Mouse (Mus musculus) neural tube, embryonic 14.5 days (tissue): ENCODE results near the gene Slc25a54. TPM values are rescaled to one million over a fixed set of nuclear protein-coding genes. Genes with fewer than 3 reads are reported as not detected.
A peak's percentile ranks its signal among the peaks of the same experiment; 100 is the strongest.

Source experiments
- ATAC-seq: fragments of 200-750 bp; cut with Nextera tagmentation; 2 replicates; pipeline ENCODE4 v1.8.0; 2017; ENCODE audit warnings: low read depth, mild to moderate bottlenecking, moderate TSS enrichment, moderate library complexity
- H3K27ac ChIP-seq: fragments of 300-500 bp; sonication (generic); 2 replicates; pipeline ENCODE4 v1.5.1; 2014; ENCODE audit warnings: low read depth, mild to moderate bottlenecking, control low read depth, low read length, moderate library complexity, mixed read lengths
- H3K27me3 ChIP-seq: fragments of 300-500 bp; sonication (generic); 2 replicates; pipeline ENCODE4 v1.6.1; 2014; ENCODE audit warnings: low read length; ENCODE audit not compliant: control insufficient read depth, insufficient read depth
- H3K36me3 ChIP-seq: fragments of 300-500 bp; sonication (generic); 2 replicates; pipeline ENCODE4 v1.6.1; 2014; ENCODE audit warnings: low read length, mixed read lengths; ENCODE audit not compliant: control insufficient read depth, insufficient read depth
- H3K4me1 ChIP-seq: fragments of 300-500 bp; sonication (generic); 2 replicates; pipeline ENCODE4 v1.6.1; 2014; ENCODE audit warnings: low read length; ENCODE audit not compliant: control insufficient read depth, insufficient read depth
- H3K4me2 ChIP-seq: fragments of 300-500 bp; sonication (generic); 2 replicates; pipeline ENCODE4 v1.6.1; 2014; ENCODE audit warnings: mild to moderate bottlenecking, low read depth, low read length, control low read depth
- H3K4me3 ChIP-seq: fragments of 300-500 bp; sonication (generic); 2 replicates; pipeline ENCODE4 v1.5.1; 2014; ENCODE audit warnings: low read depth, low read length, control low read depth, mixed read lengths
- H3K9ac ChIP-seq: fragments of 300-500 bp; sonication (generic); replicated peaks from 2 replicates; pipeline ENCODE4 v1.6.1; 2014; ENCODE audit warnings: low read depth, mild to moderate bottlenecking, control low read depth, low read length, mixed read lengths
- H3K9me3 ChIP-seq: fragments of 300-500 bp; sonication (generic); 2 replicates; pipeline ENCODE4 v1.6.1; 2016; ENCODE audit warnings: low read length; ENCODE audit not compliant: control insufficient read depth
- WGBS: fragments of 180-500 bp; shearing (Covaris S2); extraction: QIAGEN DNeasy Blood & Tissue Kit; methylation state at CpG from one replicate; pipeline ENCODE4 v1.1.7; 2014; 5-methylcytosine and 5-hydroxymethylcytosine counted together
- polyA plus RNA-seq: library from polyadenylated mRNA; unstranded; fragments of >200 nt; fragmentation: Nextera tagmentation; extraction: Ambion mirVana; gene quantifications from 2 replicates; pipeline ENCODE4 v1.2.1, GENCODE M21; 2014

Gene Slc25a54
- polyA plus RNA-seq, 1 experiment from 2014 or later = not detected

GRCm38 (mm10) chr3:109119562-109119961 lies 39.3 kb downstream of the Slc25a54 start:
- Histone ChIP-seq H3K4me2 (no peak overlapping the region), H3K27me3 (no peaks in the 10 kb centered on the region), H3K9me3 (no peaks in the 10 kb centered on the region), H3K9ac (no peak overlapping the region), H3K36me3 (no peaks in the 10 kb centered on the region), H3K4me3 (no peak overlapping the region), H3K27ac (no peak overlapping the region), H3K4me1 (no peaks in the 10 kb centered on the region)
- WGBS = 84% methylated on average over 5 of the region's 5 CpGs
- ATAC-seq = no peak

DNA sequence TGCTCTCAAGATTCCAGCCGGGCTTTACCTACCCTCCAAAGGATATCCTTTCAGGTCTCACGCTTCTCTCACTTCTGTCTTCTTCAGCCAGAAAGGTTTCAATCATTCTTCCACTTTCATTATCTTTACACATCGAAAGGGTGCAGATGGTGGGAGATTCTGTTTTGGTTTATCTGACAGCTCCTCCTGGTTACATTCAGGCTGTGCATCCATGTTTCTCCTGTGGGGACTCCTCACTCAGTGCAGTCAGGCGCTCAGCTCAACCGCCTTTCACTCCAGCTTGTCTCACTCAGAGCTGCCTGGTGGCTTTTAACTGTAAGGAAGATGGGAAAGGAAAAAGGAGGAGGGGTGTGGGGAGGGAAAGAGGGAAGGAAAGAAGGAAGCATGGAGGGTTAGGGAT lies 39.7 kb downstream of the Slc25a54 start:
- Histone ChIP-seq H3K27ac (no peak overlapping the region), H3K4me2 (no peak overlapping the region), H3K36me3 (no peaks in the 10 kb centered on the region), H3K4me3 (no peak overlapping the region), H3K27me3 (no peaks in the 10 kb centered on the region), H3K4me1 (no peaks in the 10 kb centered on the region), H3K9me3 (no peaks in the 10 kb centered on the region), H3K9ac (no peak overlapping the region)
- 87% methylated on average over 5 of the region's 5 CpGs for WGBS
- ATAC-seq = no peak

- WGBS = 2% methylated on average over 35 of the region's 49 CpGs
- peak; percentile 91 for ATAC-seq
Observed at GRCm38 (mm10) chr3:109122641-109123530, 42.6 kb downstream of the Slc25a54 start, which contains the start of gene Slc25a24. Slc25a24 (plus strand) TSS chr3:109123149.

GRCm38 (mm10) chr3:109123531-109123981 lies 43.3 kb downstream of the Slc25a54 start:
- peak; percentile 3; the same call in 1 of the 2 replicates for ATAC-seq
- 8% methylated on average over 8 of the region's 8 CpGs for WGBS
- Histone ChIP-seq H3K4me3 (peak overlapping the region; percentile 63), H3K27me3 (no peaks in the 10 kb centered on the region), H3K27ac (peak overlapping the region; percentile 73; the same call in 1 of the 2 replicates), H3K4me1 (no peaks in the 10 kb centered on the region), H3K9me3 (no peaks in the 10 kb centered on the region), H3K9ac (peak overlapping the region; percentile 91), H3K4me2 (peak overlapping the region; percentile 88), H3K36me3 (no peaks in the 10 kb centered on the region)

More at GRCm38 (mm10) chr3:109122641-109123530, 42.6 kb downstream of the Slc25a54 start, which contains the start of gene Slc25a24:
- Histone ChIP-seq H3K9me3 (no peaks in the 10 kb centered on the region), H3K4me2 (peak within 1 kb of the TSS; percentile 88), H3K4me3 (peak within 1 kb of the TSS; percentile 63), H3K9ac (peak within 1 kb of the TSS; percentile 91), H3K4me1 (no peaks in the 10 kb centered on the region), H3K36me3 (no peaks in the 10 kb centered on the region), H3K27me3 (no peaks in the 10 kb centered on the region), H3K27ac (peak within 1 kb of the TSS; percentile 73)

DNA sequence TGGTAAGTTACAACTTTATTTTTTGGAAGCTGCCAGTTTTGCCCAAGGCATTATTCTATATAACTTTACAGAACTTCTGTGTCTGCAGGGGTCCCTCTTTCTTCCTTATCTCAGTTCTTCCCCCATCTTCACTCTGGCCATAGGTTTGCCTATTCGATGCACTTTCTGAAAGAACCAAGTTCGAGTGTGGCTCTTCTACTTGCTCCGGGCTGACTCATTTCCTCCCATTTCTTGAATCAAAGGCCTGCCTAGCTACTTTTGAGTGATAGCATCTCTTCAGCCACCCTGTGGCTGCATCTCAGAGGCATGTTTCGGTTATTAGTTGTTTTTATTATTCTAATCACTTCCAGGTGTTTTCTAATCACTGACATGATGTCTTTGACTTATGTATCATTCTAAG lies 43.8 kb downstream of the Slc25a54 start:
- Histone ChIP-seq H3K27me3 (no peaks in the 10 kb centered on the region), H3K36me3 (no peaks in the 10 kb centered on the region), H3K9me3 (no peaks in the 10 kb centered on the region), H3K9ac (no peak overlapping the region), H3K27ac (no peak overlapping the region), H3K4me1 (no peaks in the 10 kb centered on the region), H3K4me2 (peak overlapping the region; percentile 88; the same call in 1 of the 2 replicates), H3K4me3 (no peak overlapping the region)
- WGBS = 64% methylated on average over 4 of the region's 4 CpGs
- no peak for ATAC-seq

- H3K27me3 ChIP-seq = no peaks in the 10 kb centered on the region
- no peaks in the 10 kb centered on the region for H3K9me3 ChIP-seq
- no peak overlapping the region for H3K4me3 ChIP-seq
- no peak overlapping the region for H3K9ac ChIP-seq
- no peaks in the 10 kb centered on the region for H3K4me1 ChIP-seq
- H3K27ac ChIP-seq = no peak overlapping the region
- ATAC-seq = no peak
- 76% methylated on average over 6 of the region's 6 CpGs for WGBS
- H3K36me3 ChIP-seq = no peaks in the 10 kb centered on the region
- H3K4me2 ChIP-seq = no peak overlapping the region
Observed at GRCm38 (mm10) chr3:109125531-109125930, 45.3 kb downstream of the Slc25a54 start.

GRCm38 (mm10) chr3:109129768-109130167 lies 49.5 kb downstream of the Slc25a54 start:
- Histone ChIP-seq H3K9me3 (0 out of 2 replicates have a peak, but pooled peaks cover 2% of the 10 kb centered on the region), H3K4me1 (no peaks in the 10 kb centered on the region), H3K4me2 (no peak overlapping the region), H3K9ac (no peak overlapping the region), H3K36me3 (no peaks in the 10 kb centered on the region), H3K27me3 (no peaks in the 10 kb centered on the region), H3K27ac (no peak overlapping the region), H3K4me3 (no peak overlapping the region)
- 74% methylated on average over 5 of the region's 5 CpGs for WGBS
- no peak for ATAC-seq

- WGBS = 84% methylated on average over 4 of the region's 4 CpGs
- Histone ChIP-seq H3K4me1 (no peaks in the 10 kb centered on the region), H3K27me3 (no peaks in the 10 kb centered on the region), H3K4me2 (no peak overlapping the region), H3K27ac (no peak overlapping the region), H3K36me3 (no peaks in the 10 kb centered on the region), H3K4me3 (no peak overlapping the region), H3K9me3 (0 out of 2 replicates have a peak, but pooled peaks cover 2% of the 10 kb centered on the region), H3K9ac (no peak overlapping the region)
- no peak for ATAC-seq
Observed at GRCm38 (mm10) chr3:109132966-109133365, 52.7 kb downstream of the Slc25a54 start.

DNA sequence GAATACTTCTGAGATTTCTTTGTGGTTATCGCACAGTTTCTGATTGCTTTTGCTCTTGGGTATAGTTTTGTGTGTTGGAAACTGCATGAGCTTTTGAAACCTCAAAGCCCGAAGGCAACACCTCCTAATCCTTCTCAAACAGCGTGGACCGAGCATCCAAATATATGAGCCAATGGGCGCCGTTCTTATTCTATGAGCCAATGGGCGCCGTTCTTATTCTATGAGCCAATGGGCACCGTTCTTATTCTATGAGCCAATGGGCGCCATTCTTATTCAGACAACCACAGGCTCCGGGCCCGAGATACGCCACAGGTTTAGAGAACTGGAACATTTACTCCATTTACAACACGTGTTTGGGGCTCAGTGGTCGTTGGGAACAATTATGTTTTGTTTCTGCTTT lies 53.8 kb downstream of the Slc25a54 start:
- Histone ChIP-seq H3K27ac (no peak overlapping the region), H3K27me3 (no peaks in the 10 kb centered on the region), H3K9ac (no peak overlapping the region), H3K36me3 (no peaks in the 10 kb centered on the region), H3K4me1 (no peaks in the 10 kb centered on the region), H3K9me3 (0 out of 2 replicates have a peak, but pooled peaks cover 2% of the 10 kb centered on the region), H3K4me2 (no peak overlapping the region), H3K4me3 (no peak overlapping the region)
- ATAC-seq = no peak
- 94% methylated on average over 15 of the region's 15 CpGs for WGBS
